Mouse (Mus musculus) kidney, adult 2 months (tissue): ENCODE results near the gene Fcrlb. TPM values are rescaled to one million over a fixed set of nuclear protein-coding genes. Genes with fewer than 3 reads are reported as not detected.
A peak's percentile ranks its signal among the peaks of the same experiment; 100 is the strongest.

Experiments used
- DNase-seq: peaks from one replicate; pipeline ENCODE4 v3.0.0; 2021
- H3K27ac ChIP-seq: fragments of 200-500 bp; 2 replicates; pipeline ENCODE4 v1.5.1; 2012; ENCODE audit warnings: low read depth, low read length, control low read depth, inconsistent platforms; ENCODE audit not compliant: insufficient read depth
- H3K27me3 ChIP-seq: fragments of 200-500 bp; replicated peaks from 2 replicates; pipeline ENCODE4 v1.6.1; 2012; ENCODE audit warnings: mild to moderate bottlenecking, moderate library complexity, low read length, inconsistent platforms; ENCODE audit not compliant: control insufficient read depth, insufficient read depth
- H3K36me3 ChIP-seq: fragments of 200-500 bp; 2 replicates; pipeline ENCODE4 v1.6.1; 2012; ENCODE audit warnings: mild to moderate bottlenecking, moderate library complexity, low read length, inconsistent platforms; ENCODE audit not compliant: control insufficient read depth, insufficient read depth
- H3K4me1 ChIP-seq: fragments of 200-500 bp; 2 replicates; pipeline ENCODE4 v1.6.1; 2011; ENCODE audit warnings: low read length; ENCODE audit not compliant: control insufficient read depth, insufficient read depth
- H3K4me3 ChIP-seq: fragments of 200-500 bp; 2 replicates; pipeline ENCODE4 v1.5.1; 2011; ENCODE audit warnings: mild to moderate bottlenecking, low read depth, low read length, control low read depth; ENCODE audit not compliant: insufficient read depth
- CTCF ChIP-seq: fragments of 200-500 bp; conservative IDR thresholded peaks from 2 replicates; pipeline ENCODE4 v1.5.1; 2011; ENCODE audit warnings: low read depth, mild to moderate bottlenecking, control low read depth, low read length, moderate library complexity, mixed read lengths; ENCODE audit not compliant: insufficient read depth, insufficient read length
- POLR2A ChIP-seq: fragments of 200-500 bp; IDR thresholded peaks from one replicate; pipeline ENCODE4 v1.6.1; 2011; ENCODE audit warnings: low read depth, low read length, control low read depth
- WGBS: fragments of 180-500 bp; shearing (Covaris S2); methylation state at CpG from one replicate; pipeline ENCODE4 v1.1.7; 2018; 5-methylcytosine and 5-hydroxymethylcytosine counted together
- polyA plus RNA-seq: library from polyadenylated mRNA; depleted of rRNA; stranded (reverse); fragments of >200 nt; gene quantifications from 2 replicates; pipeline ENCODE4 v1.2.3, GENCODE M21; 2012

Fcrlb gene
- polyA plus RNA-seq, 1 experiment, result 0.31 TPM

DNA sequence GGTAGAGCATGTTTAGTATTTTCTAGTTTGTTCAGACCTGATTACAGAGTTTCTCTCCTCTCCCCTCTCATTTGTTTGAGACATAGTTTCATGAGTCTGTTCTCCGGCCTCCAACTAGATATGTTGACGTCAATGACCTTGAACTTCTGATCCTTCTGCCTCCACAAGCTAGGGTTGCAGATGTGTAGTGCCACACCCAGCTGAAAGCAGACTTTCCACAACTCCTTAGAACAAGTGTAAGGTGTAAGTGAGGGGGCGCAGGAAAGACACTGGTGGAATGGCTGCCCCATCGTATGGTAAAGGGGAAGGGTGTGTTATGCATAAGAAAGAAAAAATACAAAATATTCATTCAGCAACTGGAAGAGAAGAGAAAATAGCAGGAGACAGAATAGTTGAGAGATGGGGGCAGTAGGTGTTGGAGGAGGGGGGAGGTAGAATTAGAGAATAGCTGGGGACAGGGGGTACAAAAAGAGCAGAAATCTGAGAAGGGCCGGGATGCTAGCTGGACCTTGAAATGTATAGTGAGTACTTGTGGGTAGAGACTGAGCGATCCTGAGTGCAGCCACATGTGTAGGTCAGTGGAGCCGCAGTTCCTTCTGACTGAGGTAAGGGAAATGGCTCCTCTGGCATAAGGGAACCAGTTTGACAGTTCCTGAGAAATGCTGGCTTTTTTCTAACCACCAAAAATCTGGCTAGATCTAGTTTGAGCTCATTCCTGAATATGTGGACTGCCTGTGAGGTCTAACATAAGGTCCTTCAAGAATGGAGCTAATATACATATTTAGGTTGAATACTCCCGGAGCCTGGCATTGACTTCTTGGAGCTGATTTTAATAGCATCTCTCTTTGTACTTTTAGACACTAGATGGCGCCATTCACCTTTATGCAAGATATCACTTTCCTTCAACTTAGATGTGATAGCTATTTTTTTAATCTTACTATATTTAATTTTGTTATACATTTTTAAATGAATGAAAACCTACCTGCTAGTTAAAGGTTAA lies 17.8 kb downstream of the Fcrlb start:
- H3K4me3 ChIP-seq, result no peak overlapping the region
- WGBS, result 56% methylated on average over 9 of the region's 9 CpGs
- no peak overlapping the region for H3K27ac ChIP-seq
- no peaks in the 10 kb centered on the region for H3K27me3 ChIP-seq
- DNase-seq, result peak; percentile 61
- H3K4me1 ChIP-seq, result no peaks in the 10 kb centered on the region
- H3K36me3 ChIP-seq, result no peaks in the 10 kb centered on the region
- TF ChIP-seq POLR2A (no peak), CTCF (0 out of 2 replicates have a peak, but pooled peaks have one; percentile 9)

DNA sequence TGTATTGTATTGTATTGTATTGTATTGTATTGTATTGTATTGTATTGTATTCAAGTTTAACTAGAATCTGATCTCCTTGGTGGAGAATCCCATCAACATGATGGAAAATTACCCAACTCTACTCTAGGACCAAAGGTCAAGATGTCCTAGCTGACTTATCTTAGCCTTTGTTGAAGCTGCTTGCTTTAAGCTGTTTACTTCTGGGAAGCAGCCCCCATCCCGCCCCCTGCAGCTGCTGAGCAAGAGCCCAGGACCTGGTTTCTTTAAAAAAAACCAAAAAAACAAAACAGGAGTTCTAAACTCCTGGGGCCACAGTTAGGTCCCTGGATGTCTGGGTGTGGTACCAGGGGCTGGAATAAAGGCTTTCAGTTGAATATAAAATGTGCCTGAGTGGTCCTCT lies 20.5 kb downstream of the Fcrlb start:
- no peaks in the 10 kb centered on the region for H3K27me3 ChIP-seq
- no peak overlapping the region for H3K4me3 ChIP-seq
- TF ChIP-seq POLR2A (no peak), CTCF (no peak)
- WGBS, result 69% methylated on average over 1 of the region's 1 CpGs
- H3K36me3 ChIP-seq, result no peaks in the 10 kb centered on the region
- H3K4me1 ChIP-seq, result no peaks in the 10 kb centered on the region
- no peak overlapping the region for H3K27ac ChIP-seq
- no peak for DNase-seq

DNA sequence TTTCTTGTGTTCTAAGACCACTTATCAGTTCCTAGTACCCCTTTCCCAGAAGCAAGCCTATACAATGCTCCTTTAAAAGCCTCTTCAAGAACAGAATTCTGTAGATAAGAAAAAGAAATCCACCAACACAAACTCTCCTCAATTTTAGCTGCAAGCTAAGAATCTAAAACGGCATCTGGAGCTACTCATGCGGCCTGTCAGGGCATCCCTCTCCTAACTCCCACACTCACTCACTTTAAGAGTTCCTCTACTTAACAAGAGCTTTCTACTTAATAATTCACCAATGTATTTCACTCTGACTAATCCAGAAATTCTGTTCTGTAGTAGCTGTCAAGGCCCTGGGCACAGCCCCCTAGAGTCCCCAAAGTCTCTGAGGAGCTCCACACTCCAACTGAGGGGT lies 21.1 kb downstream of the Fcrlb start:
- Histone ChIP-seq H3K4me3 (no peak overlapping the region), H3K4me1 (no peaks in the 10 kb centered on the region), H3K36me3 (no peaks in the 10 kb centered on the region), H3K27ac (no peak overlapping the region), H3K27me3 (no peaks in the 10 kb centered on the region)
- DNase-seq, result no peak
- TF ChIP-seq CTCF (no peak), POLR2A (no peak)
- WGBS, result 64% methylated on average over 2 of the region's 2 CpGs

DNA sequence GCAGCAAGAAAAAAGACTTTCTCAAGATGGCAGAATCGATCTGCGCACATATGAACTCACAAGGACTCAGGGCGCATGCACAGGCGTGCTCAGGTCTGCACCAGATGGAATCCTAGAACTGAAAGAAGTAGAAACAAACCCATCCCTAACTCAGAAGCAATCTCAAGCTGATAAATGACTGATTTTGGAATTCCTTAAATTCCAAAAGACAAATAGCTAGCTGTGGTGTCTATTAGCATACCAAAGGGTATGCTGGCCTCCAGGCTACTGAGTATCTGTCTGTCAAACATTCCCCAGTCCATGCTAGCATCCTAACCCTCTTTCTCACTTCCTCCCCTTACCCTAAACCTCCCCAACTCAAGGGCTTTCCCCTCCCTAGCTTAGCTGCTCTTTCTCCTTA lies 23.4 kb downstream of the Fcrlb start:
- H3K4me1 ChIP-seq, result peaks cover 2% of the 10 kb centered on the region; the same call in 1 of the 2 replicates
- DNase-seq, result no peak
- H3K4me3 ChIP-seq, result no peak overlapping the region
- H3K27me3 ChIP-seq, result no peaks in the 10 kb centered on the region
- H3K36me3 ChIP-seq, result no peaks in the 10 kb centered on the region
- H3K27ac ChIP-seq, result no peak overlapping the region
- TF ChIP-seq POLR2A (no peak), CTCF (no peak)
- WGBS, result 87% methylated on average over 4 of the region's 4 CpGs

DNA sequence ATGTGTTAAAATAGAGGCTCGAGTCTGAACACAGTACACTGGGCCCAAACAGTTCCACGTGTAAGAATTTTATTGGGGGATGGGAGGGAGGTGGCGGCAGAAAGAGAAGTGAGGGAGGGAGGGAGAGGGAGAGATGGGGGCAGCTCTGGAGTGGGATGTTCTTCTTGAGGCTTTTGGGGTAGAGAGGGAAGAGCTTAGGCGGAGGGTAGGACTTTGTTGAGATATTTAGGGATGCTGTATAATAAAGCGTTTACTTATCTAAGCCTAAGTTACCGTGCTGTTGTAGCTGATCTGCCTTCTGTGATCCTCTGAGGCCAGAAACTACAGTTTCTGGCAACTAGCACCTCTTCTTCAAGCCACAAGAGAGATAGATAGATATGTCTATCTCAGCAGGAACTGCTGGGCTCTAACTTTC lies 26.7 kb downstream of the Fcrlb start:
- Histone ChIP-seq H3K4me3 (0 out of 2 replicates have a peak overlapping the region, but pooled peaks have one; percentile 13), H3K27ac (no peak overlapping the region), H3K36me3 (no peaks in the 10 kb centered on the region), H3K4me1 (peaks cover 11% of the 10 kb centered on the region; the same call in 1 of the 2 replicates), H3K27me3 (no peaks in the 10 kb centered on the region)
- TF ChIP-seq POLR2A, result no peak
- TF ChIP-seq CTCF, result no peak
- no peak for DNase-seq
- WGBS, result 46% methylated on average over 6 of the region's 6 CpGs

DNA sequence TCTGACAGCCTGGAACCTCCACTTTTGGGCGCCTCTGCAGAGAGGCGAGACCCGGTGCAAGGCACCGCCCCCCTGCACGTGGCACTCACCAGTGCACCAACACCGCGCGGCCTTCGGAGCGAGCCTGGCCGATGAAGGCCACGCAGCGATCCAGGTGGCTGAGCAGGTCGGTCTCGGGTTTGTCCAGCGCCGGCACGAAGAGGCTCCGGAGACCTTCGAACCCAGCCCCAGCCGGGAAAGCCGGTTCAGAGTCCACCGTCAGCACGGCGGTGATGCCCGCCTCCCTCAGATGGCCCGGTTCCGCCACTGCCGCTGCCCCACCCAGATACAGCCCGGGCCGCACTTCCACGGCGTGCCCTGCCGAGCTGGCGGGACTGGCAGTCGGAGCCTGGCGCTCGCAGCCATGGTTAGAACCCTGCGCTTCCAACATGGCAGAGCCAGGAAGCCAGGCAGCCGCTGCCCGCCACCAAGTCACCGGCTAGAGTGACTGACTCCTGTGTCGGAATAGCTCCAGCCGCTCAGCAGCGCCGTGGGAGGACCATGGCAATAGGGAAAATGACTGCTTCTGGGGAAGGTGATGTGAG lies 27.7 kb downstream of the Fcrlb start, which contains the start of the genes Gm26620 and Dusp12:
Gm26620 (plus strand) TSS at position 88 of the 584 bp plus-strand sequence.
Dusp12 (minus strand) TSS at position 563 of the 584 bp plus-strand sequence.
- under 1% methylated on average over 46 of the region's 46 CpGs for WGBS
- peak; percentile 92 for DNase-seq
- Histone ChIP-seq H3K36me3 (no peaks in the 10 kb centered on the region), H3K27ac (peak within 1 kb of the TSS; percentile 78), H3K4me3 (peak within 1 kb of the TSS; percentile 87), H3K4me1 (peaks cover 15% of the 10 kb centered on the region; the same call in 1 of the 2 replicates), H3K27me3 (no peaks in the 10 kb centered on the region)
- no peak for TF ChIP-seq POLR2A
- TF ChIP-seq CTCF, result peak; percentile 77
